Mouse (Mus musculus): ENCODE data around the gene Slc52a3.

Slc52a3 gene

GRCm38 (mm10) chr2:152047116-152048002 lies 51.0 kb downstream of the Slc52a3 start:
- no peak for TF ChIP-seq GATA4 (IDR thresholded peaks at IDR 0.05; ENCODE audit: insufficient replicate concordance, low read length)

GRCm38 (mm10) chr2:152048003-152048980 lies 52.0 kb downstream of the Slc52a3 start:
- no peak for TF ChIP-seq GATA4 (IDR thresholded peaks at IDR 0.05; ENCODE audit: insufficient replicate concordance, low read length)

- no peak for TF ChIP-seq GATA4 (IDR thresholded peaks at IDR 0.05; ENCODE audit: insufficient replicate concordance, low read length)
These were observed 52.7 kb downstream of the Slc52a3 start for GRCm38 (mm10) chr2:152048981-152049441.

GRCm38 (mm10) chr2:152049611-152050270 lies 53.4 kb downstream of the Slc52a3 start:
- TF ChIP-seq GATA4 (IDR thresholded peaks at IDR 0.05; ENCODE audit: insufficient replicate concordance, low read length): no peak

GRCm38 (mm10) chr2:152050316-152050715 lies 54.0 kb downstream of the Slc52a3 start:
- TF ChIP-seq GATA4 (IDR thresholded peaks at IDR 0.05; ENCODE audit: insufficient replicate concordance, low read length): no peak

DNA sequence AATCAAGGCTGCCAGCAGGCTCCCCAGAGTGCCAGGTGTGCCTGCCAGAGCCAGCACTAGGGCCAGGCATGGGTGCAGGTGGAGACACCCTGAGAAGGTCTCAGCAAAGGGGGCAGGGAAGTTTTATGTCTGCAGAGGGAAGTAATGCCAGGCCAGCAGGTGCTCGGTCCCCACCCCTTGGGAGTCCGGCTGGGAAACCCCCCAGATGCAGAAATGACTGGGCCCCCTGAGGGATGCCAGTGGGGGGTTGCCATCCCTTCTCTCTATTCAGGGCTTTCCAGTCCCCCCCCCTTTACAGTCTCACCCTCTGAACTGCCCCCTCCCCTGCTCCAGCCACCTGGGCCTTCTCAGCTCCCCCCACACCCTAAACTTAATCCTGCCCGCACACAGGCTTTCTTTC lies 55.7 kb downstream of the Slc52a3 start:
- TF ChIP-seq GATA4 (IDR thresholded peaks at IDR 0.05; ENCODE audit: insufficient replicate concordance, low read length): no peak

GRCm38 (mm10) chr2:152055406-152055805 lies 59.1 kb downstream of the Slc52a3 start:
- no peak for TF ChIP-seq GATA4 (IDR thresholded peaks at IDR 0.05; ENCODE audit: insufficient replicate concordance, low read length)

- TF ChIP-seq GATA4 (IDR thresholded peaks at IDR 0.05; ENCODE audit: insufficient replicate concordance, low read length): no peak
These were observed 60.3 kb downstream of the Slc52a3 start for GRCm38 (mm10) chr2:152056368-152057251.

DNA sequence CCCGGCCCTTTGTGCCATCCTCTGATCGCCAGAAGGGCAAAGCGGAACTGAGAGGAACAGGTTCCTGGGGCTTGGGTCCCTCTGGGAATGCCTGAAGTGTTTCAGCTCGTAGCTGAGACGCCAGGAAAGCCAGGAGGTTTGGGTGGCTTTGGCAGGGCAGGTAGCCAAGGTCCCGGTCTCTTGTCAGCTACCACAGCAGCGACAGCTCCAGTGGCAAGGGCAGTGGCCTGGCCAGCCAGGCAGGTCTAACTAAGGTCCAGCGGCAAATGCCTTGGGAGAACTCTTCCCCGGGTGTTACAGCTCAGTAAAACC lies 60.9 kb downstream of the Slc52a3 start:
- no peak for TF ChIP-seq GATA4 (IDR thresholded peaks at IDR 0.05; ENCODE audit: insufficient replicate concordance, low read length)

All from liver, adult (tissue).